8 mouse cellular contexts compared by ENCODE assay signal in genomic region chr1:130716218-130716512, GRCm38 (mm10). TPM values are rescaled to one million over a fixed set of nuclear protein-coding genes. Genes with fewer than 3 reads are reported as not detected.
A peak's percentile ranks its signal among the peaks of the same experiment; 100 is the strongest.
DNase-seq lines count a peak whose midpoint lies in the region; ATAC-seq and TF ChIP-seq lines count a peak whose summit lies in the region.

No protein-coding gene starts in this region.

- no peaks in the 10 kb centered on the region for H3K36me3 ChIP-seq in thymus, adult 2 months (ENCODE audit: control insufficient read depth, insufficient read depth, low read length)
- H3K36me3 ChIP-seq in liver, embryonic 15.5 days (replicated peaks): peaks cover 32% of the 10 kb centered on the region

- no peaks in the 10 kb centered on the region for H3K9me3 ChIP-seq in liver, embryonic 15.5 days (replicated peaks)

- DNase-seq in frontal cortex, postnatal 14 days (ENCODE audit: low spot score in 2 of 2): no peak
- no peak for DNase-seq in thymus, adult 2 months
- DNase-seq in thymus, postnatal 36 days: no peak
- DNase-seq in testis, postnatal 10 days (ENCODE audit: low spot score): peak; percentile 50
- DNase-seq in B cell, adult 2 months: no peak
- no peak for DNase-seq in frontal cortex, postnatal 25 days (ENCODE audit: low spot score in 2 of 2)

- WGBS in thymus, adult 2 months: 0% methylated on average over 3 of the region's 3 CpGs
- WGBS in liver, embryonic 15.5 days (ENCODE audit: insufficient replicate concordance): under 1% methylated on average over 3 of the region's 3 CpGs

- peak overlapping the region; percentile 66 for H3K27ac ChIP-seq in thymus, adult 2 months (ENCODE audit: control insufficient read depth, insufficient read depth, low read length)
- H3K27ac ChIP-seq in liver, embryonic 15.5 days (replicated peaks): peak overlapping the region; percentile 93

- H3K4me2 ChIP-seq in liver, embryonic 15.5 days: peak overlapping the region; percentile 92

- peak; percentile 1; the same call in 1 of the 2 replicates for ATAC-seq in frontal cortex, adult (ENCODE audit: low TSS enrichment)
- peak; percentile 23 for ATAC-seq in liver, embryonic 15.5 days (ENCODE audit: insufficient read depth)

- TF ChIP-seq CTCF in thymus, adult 2 months (IDR thresholded peaks at IDR 0.05; ENCODE audit: borderline replicate concordance, control insufficient read depth, extremely low read depth, insufficient read depth, low read length, poor library complexity): no peak

- no peaks in the 10 kb centered on the region for H3K27me3 ChIP-seq in thymus, adult 2 months (ENCODE audit: control insufficient read depth, insufficient read depth, low read length)
- no peaks in the 10 kb centered on the region for H3K27me3 ChIP-seq in liver, embryonic 15.5 days

- H3K4me1 ChIP-seq in thymus, adult 2 months (replicated peaks; ENCODE audit: control insufficient read depth, insufficient read depth, low read length): peaks cover 14% of the 10 kb centered on the region
- peaks cover 44% of the 10 kb centered on the region for H3K4me1 ChIP-seq in liver, embryonic 15.5 days (replicated peaks)

- H3K4me3 ChIP-seq in thymus, adult 2 months (ENCODE audit: control insufficient read depth, insufficient read depth, low read length): peak overlapping the region; percentile 93
- peak overlapping the region; percentile 98 for H3K4me3 ChIP-seq in liver, embryonic 15.5 days (replicated peaks)

- no peak for TF ChIP-seq POLR2A in thymus, adult 2 months (IDR thresholded peaks at IDR 0.05; ENCODE audit: control insufficient read depth, extremely low read depth, insufficient read depth, low read length, poor library complexity)

- H3K9ac ChIP-seq in liver, embryonic 15.5 days: peak overlapping the region; percentile 89

RNA-seq across cellular contexts. Expression of gene Gm29427, which starts 0.6 kb away (rescaled TPM):
- 0.09 TPM in 1 of 2 replicates, not detected in the other for polyA plus RNA-seq in thymus, adult 2 months (2012; rRNA removed)
- not detected in 2 replicates for polyA plus RNA-seq in liver, embryonic 15.5 days (2015; fragmentation: Nextera tagmentation; extraction: Ambion mirVana)

RNA-seq across cellular contexts. Expression of gene Yod1, which starts 1.0 kb away (rescaled TPM):
- polyA plus RNA-seq in thymus, adult 2 months (2012; rRNA removed): 3.9 and 4.7 TPM in 2 replicates
- polyA plus RNA-seq in liver, embryonic 15.5 days (2015; fragmentation: Nextera tagmentation; extraction: Ambion mirVana): 42.2 and 42.3 TPM in 2 replicates

RNA-seq across cellular contexts. Expression of gene Pfkfb2, which starts 12.9 kb away (rescaled TPM):
- 9.2 and 9.5 TPM in 2 replicates for polyA plus RNA-seq in thymus, adult 2 months (2012; rRNA removed)
- 5.2 and 5.9 TPM in 2 replicates for polyA plus RNA-seq in liver, embryonic 15.5 days (2015; fragmentation: Nextera tagmentation; extraction: Ambion mirVana)

RNA-seq across cellular contexts. Expression of gene AA986860, which starts 15.6 kb away (rescaled TPM):
- 0.54 and 1.1 TPM in 2 replicates for polyA plus RNA-seq in thymus, adult 2 months (2012; rRNA removed)
- polyA plus RNA-seq in liver, embryonic 15.5 days (2015; fragmentation: Nextera tagmentation; extraction: Ambion mirVana): 7.4 and 7.8 TPM in 2 replicates

RNA-seq across cellular contexts. Expression of gene C4bp, which starts 54.7 kb away (rescaled TPM):
- 0.19 and 0.77 TPM in 2 replicates for polyA plus RNA-seq in thymus, adult 2 months (2012; rRNA removed)
- polyA plus RNA-seq in liver, embryonic 15.5 days (2015; fragmentation: Nextera tagmentation; extraction: Ambion mirVana): 2.7 and 4.8 TPM in 2 replicates
